Mouse (Mus musculus) kidney, postnatal 25 days (tissue): ENCODE data around the gene Nup107.
"Not testable (repeated sequence)": the region's sequence is repeated elsewhere in the genome, so short reads cannot be mapped to it uniquely, and the experiment has no call there.

Source experiments
- DNase-seq, 2 experiments: peaks; one replicate each; pipeline ENCODE4 v3.0.0; 2021; ENCODE audit warnings: mixed read lengths in 2 of 2

Gene Nup107

DNA sequence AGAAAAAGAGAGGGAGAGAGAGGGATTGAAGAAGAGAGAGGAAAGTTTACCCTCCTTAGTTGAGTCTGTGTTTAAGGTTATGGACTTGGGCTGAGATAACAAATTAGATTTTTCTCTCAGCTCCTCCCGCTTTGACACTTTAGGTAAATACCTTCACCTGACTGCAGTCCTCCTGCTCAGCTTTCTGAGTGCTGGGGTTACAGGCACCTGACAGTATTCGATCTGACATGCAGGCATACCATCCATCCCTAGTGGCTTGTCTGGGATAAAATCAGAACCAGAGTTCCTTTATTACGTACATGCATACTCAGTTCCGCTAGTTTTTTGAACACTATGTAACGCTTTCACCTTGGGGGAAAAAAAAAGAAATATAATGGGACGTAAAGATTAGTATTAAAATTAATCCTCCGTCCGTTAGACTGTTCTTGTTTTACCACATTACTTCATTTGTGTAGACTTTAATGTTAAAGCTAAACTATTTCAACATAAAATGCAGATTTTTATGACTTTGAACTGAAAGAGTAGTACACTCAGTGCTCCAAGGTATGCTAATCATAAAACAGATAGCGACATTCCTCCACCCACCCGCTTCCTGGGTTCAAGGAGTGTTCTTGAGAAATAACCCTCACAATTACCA is 43.3 kb downstream of the Nup107 start:
- DNase-seq = no peak

DNA sequence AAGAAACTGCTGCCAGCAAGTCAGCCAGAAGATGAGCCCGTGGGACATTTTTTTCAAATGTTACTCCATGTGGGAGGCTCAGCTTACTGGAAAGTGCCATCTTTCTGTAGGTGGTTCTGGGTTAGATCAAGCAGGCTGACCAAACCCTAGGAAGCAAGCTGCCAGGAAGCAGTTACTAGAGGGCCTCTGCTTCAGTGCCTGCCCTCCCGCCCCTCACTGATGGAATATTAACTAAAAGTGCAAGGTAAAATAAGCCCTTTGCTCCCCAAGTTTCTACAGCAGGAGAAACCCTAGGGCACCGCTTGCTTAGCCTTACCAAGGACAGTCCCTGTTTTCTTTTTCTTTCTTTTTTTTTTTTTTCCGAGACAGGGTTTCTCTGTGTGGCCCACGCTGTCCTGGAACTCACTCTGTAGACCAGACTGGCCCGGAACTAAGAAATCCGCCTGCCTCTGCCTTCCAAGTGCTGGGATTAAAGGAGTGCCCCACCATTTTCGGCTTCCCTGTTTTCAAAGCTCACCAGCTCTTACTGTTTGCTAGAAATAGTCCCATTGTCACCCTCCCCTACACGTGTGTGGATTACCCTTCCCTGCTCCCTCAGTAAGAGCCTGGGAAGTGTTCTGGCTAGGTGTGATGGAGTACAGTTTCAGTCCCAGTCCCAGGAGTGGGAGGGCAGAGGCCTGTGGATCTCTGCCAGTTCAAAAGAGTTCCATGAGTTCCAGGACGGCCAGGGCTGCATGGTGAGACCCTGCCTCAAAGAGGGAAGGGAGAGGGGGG is 44.0 kb downstream of the Nup107 start:
- DNase-seq = peak; percentile 66 to 85

DNA sequence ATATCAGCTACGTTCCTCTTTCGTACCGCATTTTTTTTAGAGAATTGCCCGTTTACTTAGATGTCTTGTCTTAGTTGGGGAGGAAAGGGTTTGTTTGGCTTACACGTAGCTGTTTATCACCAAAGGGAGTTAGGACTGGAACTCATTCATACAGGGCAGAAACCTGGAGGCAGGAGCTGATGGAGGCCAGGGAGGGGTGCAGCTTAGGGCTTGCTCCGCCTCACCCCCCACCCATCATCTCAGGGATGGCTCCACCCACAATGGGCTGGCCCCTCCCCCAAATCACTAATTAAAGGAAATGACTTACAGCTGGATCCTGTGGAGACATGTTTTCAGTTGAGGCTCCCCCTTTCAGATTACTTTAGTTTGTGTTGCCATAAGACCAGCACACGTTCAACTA is 44.8 kb downstream of the Nup107 start:
- DNase-seq = no peak

DNA sequence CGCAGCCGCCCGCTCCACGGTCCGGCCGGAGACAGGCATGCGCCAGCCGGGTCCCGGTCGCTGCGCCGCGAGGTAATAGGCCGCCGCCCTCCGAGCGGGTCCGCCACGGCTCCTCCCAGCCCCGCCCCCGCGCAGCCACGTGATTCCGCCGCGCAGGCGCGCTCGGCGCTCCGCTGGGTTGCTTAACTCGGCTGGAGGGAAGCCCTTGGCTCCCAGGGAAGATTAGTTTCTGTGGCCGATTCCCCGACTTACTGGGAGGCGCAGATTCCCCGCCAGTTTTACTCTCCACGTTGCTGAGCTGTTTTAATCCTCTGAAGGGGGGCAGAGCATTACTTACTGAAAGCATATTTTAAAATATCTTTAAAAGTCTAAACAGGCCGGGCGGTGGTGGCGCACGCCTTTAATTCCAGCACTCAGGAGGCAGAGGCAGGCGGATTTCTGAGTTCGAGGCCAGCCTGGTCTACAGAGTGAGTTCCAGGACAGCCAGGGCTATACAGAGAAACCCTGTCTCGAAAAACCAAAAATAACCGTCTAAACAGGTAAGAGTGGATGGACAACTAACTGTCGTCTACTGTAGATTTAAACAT is 46.1 kb downstream of the Nup107 start, which contains the start of gene Slc35e3:
Gene Slc35e3, minus strand, starts transcription at position 69 of the 587 bp plus-strand sequence.
- DNase-seq = peak; percentile 94 to 97

DNA sequence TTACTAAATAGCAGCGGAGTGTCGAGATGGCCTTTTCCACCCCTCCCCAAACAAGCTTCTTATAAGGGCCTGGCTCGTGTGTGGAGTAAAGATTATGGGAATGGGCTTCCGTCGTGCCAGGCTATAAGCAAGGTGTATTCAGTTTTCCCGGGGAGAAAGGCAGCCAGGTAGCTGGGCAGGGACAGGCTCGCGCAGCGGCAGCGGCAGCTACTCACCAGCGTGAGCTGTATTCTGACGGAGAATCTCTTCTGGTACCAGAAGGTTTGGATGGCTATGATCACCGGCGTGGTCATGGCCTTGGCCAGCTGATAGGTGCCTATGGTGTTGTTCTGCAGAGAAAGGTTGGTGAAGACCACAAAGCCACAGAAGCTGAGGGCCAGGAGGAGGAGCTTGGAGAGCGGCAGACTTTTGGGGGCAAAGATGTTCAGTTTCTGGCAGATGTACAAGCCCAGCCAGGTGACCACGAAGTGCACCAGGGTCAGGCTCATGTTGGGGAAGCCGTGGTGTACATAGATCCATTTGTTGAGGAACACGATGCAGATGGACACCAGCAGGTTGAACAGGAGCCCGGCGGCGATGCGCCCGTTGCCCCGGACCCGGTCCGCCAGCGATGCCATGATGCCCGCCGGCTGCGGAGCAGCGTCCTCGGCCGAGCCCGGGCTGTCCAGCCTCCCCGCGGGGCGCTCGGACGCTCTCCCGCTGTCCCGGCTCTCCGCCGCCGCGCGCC is 46.8 kb downstream of the Nup107 start:
- DNase-seq = peak in 1 of 2 experiments; percentile 17

DNA sequence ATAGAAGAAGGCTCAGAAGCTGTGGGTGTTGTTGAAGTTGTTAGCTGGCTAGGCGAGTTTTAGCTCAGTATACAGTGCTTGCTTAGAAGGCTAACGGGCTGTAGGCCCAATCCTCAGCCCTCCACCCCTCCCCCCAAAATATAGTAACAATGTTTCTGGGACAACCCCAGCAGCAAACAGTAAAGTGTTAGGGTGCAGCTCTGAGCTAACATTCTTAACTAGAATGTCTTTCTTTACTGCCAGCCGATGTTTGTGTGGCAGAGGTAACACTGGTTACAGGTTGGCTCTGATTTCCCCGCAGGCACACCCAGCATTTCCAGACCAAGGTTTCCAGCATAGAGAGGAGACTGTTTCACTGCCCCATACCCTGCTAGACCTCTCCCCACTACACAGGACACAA is 48.6 kb downstream of the Nup107 start:
- no peak for DNase-seq

DNA sequence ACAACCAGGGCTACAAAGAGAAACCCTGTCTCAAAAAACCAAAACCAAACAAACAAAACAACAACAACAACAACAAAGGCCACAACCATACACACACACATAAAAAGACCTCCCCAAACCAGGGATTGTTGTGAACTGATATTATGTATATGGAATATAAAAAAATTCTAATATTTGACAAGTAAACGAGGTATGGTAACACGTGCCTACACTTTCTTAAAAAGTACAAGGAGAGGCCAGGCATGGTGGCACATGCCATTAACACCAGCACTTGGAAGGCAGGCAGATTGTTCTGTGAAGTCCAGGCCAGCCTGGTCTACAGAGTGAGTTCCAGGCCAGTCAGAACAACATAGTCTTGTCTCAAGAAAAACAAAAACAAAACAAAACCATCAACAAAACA is 49.3 kb downstream of the Nup107 start:
- no peak for DNase-seq

DNA sequence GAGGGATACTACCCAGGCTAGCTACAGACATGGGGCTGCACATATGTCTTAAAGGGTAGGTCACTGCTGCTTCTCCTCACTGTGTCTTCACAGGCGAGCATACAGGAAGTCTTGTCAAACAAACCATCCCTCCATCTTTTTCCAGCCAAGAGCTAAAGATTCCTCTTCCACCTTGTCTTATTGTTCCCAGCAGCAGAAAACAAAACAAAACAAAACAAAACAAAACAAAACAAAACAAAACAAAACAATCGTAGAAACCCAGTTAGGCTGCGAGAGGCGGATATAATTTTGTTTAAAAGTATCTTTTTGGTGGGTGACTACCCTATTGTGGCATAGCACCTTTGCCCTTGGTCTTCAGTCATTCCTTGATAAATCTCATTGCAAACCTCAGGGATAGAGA is 49.9 kb downstream of the Nup107 start:
- DNase-seq = no peak

DNA sequence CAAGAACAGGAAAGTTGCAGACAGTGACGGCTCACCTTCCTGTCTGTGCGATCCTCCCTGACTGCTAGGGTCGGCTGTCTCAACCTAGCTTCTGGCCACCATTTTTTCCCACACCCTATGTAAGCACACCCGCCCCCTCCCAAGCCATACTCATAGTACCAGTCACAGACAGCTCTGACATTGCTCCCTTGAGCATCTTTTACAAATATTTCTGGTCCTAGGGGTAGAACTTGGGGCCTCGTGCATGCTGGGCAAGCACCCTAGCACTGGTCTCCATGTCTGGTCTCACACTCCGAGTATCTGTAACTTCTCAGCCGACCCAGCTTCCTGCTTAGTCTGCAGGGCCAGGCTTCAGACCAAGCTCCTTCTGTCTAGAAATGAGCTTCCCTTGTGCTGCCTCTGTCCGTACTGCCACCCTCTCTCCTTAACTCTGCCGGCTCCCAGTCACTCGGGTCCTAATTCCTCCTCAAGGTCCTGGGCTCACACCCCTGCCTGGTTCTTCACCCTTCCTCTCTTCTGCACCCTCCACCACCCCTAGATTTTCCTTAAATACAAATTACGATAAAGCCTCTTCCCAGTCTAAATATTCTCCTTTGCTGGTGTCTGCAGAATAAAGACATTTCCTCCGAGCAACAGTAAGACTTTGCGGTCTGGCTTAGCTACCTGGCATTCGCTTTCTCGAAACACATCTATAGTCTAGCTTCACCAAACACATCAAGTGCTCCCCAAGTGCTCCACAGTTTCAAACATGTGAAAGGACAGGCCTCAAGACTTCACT is 50.6 kb downstream of the Nup107 start:
- DNase-seq = no peak

DNA sequence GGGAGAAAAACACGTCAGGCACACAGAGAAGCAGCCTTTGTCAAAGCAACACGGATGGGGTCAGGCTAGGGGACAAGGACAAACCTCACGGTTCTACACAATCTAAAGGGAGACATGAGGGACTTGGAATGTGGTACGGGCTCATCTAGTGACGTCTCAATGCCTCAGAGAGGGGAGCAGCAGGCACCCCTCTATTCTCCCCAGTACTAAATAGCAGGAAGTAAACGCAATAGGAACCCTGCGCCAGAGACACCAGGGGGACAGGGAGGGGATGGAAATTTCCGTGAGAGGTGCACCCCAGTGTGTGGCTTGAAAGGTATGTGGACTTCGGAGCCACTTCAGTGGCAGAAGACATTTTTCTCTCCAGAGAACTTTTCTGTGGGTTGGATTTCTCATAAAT is 51.6 kb downstream of the Nup107 start:
- DNase-seq = no peak

DNA sequence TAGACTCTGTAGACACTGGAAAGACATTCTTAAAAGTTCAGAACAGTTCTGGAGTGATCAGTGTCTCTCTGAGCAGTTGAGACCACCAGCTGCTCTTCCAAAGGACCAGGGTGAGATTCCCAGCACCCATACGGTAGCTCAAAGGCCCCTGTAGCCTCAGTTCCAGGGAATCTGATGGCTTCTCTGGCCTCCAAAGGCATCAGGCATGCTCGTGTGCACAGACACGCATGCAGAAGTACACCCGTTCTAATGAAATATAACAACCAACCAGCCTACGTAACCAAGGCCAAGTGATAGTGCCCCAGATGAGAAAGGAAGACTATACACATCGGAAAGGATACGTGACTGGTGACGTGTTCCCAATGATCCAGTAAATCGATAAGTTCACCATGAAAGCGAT is 52.3 kb downstream of the Nup107 start:
- no peak for DNase-seq

DNA sequence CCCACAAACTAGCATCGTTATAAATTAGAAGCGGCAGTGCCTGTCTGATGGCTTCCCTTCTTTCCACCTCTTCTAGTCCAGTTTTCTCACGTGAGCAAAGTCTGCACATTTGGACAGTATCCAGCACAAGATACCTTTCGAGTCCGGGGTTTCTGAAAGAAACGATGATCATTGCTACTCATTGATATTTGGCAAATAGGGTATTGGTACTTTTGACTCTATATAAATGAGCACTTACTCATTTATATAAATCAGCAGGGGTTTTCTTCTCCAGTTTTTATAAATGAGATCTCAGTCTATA is 52.9 kb downstream of the Nup107 start:
- no peak for DNase-seq

DNA sequence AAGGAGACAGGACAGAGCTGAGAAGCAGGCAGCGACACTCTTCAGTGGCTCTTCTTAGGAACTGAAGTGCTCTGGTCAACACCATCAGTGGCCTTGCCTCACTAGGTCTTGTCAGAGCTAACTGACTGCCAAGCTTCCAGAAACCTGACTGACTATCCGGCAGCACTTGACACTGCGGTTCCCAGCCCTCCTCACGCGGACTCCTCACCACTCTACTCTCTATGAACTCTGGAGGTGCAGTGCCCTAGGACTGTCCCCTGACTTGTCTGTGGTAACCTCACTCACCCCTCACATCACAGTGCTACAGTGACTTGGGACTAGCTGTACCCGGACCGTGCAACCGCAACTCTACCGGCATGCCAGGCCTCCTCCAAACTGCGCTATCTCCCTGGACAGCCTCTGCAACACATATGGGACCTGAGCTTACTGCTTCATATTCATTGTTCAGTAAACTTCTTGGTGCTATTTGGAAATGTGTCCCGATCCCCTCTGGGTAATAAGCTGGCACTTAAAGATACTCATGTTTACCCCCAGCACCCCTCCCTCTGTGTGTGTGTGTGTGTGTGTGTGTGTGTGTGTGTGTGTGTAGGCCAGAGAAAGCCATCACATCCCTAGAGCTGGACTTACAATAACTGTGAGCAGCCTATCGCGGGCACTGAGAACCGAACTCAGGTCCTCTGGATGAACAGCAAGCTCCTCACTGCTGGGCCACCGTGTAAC is 53.4 kb downstream of the Nup107 start:
- no peak for DNase-seq

DNA sequence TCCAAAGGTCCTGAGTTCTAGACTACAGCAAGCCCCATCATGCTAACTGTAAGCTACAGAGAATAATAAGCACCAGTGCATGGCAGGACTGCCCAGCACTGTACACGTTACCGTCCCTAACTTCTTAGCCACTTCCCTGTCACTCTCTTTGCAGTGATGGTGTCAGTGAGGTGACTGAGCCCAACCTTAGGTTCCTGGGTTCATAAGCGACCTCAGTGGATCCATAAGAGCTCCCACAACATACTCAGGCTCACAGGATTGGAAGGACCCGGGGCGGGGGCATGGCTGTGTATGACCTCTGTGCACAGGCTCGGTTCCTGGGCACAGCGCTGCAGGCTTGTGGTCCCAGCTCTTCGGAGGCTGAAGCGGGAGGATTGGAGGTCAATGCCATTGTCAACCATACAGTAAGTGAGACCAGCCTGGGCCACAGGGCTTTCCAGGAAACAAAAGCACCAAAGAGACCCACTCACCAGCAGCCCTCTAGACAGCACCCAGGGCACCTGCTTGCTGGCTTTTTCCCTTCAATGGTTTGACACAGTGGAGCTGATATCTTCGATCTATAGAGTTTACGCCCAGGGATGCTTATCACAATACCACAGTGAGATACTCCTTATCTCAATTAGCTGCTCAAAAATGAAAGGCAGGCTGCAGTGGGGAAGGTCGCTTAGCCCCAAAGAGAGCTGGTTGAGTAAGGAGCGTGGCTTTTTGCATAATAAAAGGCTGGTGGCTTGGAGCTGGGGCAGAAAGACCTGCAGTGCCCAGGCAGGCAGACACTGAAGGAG is 54.2 kb downstream of the Nup107 start:
- DNase-seq = no peak

DNA sequence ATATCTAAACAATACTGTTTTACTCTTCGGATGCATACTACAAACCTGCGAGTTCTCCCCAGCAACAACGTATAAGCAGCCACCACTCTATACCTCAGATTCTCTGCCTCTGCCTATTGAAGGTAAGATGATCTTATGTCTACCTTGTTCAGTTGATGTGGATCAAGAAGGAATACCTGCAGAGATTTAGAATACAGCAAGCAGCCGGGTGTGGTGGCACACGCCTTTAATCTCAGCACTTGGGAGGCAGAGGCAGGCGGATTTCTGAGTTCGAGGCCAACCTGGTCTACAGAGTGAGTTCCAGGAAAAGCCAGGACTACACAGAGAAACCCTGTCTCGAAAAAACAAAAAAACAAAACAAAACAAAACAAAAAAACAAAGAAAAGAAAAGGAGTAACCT is 55.0 kb downstream of the Nup107 start:
- not testable (repeated sequence) for DNase-seq

DNA sequence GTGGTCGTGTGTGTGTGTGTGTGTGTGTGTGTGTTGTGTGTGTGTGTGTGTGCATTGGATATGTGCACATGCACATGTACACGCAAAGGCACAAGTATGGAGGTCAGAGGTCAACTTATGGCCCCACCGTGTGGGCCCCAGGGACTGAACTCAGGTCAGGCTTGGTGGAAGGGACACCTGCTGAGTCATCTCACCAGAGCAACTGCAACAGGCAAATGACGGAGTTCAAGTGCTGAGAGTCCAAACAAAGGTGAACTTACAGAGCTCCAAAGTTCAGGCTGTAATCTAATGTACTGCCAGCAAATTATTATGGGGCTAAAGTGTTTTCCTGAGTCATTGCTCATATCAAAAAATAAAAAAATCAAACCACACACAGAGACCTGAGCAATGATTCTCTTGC is 55.4 kb downstream of the Nup107 start:
- peak; percentile 39 to 73 for DNase-seq

DNA sequence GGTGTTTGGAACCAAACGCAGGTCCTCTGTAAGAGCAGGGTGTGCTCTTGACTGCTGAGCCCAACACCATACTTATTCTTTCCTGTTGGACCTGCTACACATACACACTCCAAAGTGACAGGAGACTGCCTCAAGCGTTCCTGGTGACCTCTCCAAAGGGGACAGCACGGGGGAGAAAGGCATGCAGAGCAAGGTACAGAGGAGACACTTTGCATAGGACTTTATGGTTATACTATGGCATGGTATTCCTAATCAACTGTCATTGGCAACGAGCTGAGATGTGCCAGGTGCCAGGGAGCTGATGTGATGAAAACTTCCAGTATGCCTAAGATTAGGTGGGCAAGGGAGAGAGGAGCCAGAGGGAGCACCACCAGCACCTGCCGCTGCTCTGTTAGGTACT is 55.9 kb downstream of the Nup107 start:
- DNase-seq = no peak

DNA sequence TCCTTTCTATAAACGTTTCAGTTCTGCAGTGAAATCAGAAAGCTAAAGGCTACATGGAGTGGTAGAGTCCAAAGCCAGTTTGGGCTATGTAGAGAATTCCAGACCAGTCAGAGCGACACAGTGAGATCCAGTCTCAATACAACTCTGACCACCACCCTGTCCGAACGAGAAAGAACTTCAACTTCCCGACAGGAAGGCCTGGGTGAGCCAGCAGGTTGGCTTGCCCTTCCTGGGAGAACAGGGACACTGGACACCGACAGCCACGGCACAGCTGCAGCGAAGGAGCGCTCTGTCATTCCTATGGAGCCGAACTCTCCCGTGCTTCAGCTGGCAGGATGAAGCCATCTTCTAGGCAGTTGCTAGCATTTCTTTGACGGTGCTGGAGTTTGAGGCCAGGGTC is 57.1 kb downstream of the Nup107 start:
- DNase-seq = not testable (repeated sequence)

DNA sequence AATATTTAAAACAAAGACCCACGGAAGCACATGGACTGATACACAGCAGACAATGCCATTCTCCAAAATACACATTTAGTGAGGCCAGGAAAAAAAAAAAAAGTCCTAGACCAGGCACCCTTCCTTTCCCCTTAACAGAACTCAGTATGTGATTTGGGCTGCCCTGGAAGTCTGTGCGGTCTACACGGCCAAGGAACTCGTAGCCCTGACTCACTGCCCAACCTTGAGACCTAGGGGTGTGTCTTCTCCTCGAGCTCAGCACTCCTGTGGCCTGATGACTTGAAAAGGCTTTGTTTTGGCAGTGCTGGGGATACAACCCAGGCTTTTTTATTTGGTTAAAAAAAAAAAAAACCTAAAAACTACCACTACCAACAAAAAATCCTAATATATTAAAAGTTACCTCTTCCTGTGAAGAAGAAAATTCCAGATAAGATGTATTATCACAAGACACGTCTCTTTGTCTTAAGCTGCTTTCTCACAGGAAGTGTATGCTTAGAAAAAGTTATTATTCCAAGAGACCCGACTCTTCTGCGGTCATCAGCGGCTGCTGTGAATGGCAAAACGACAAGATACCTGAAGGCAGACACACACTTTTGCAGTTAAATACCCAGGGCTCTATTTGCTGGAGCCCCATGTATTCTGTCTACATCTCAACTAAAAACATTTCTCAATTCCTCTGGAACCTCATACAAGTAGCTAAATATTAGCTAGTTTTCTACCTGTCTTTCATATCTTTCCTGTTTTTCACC is 58.2 kb downstream of the Nup107 start:
- DNase-seq = peak; percentile 41 to 67

DNA sequence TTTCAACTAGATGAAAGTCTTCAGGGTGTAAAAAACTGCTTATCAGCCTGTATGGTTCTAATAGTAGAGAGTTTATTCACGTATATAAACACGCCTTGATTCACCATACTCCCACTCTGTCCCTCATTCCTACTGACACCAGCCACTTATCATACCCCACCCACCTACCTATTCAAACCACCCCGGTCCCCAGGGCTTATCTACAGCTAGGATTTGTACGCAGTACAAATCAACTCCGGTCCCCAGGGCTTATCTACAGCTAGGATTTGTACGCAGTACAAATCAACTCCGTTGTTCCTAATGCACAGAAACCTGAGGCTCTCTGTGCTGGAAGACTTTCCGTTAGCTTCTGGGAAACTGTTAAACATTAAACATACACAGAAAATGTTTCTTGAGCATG is 58.9 kb downstream of the Nup107 start:
- not testable (repeated sequence) for DNase-seq
